Mouse (Mus musculus): ENCODE measurements around the gene Wdfy2. TPM values are rescaled to one million over a fixed set of nuclear protein-coding genes. Genes with fewer than 3 reads are reported as not detected.
A peak's percentile ranks its signal among the peaks of the same experiment; 100 is the strongest.

Wdfy2 gene
- polyA plus RNA-seq, 1 experiment, result 3.3 TPM

- 78% methylated on average over 6 of the region's 6 CpGs for WGBS
- no peak for DNase-seq (ENCODE audit: low read depth, low spot score)
Observed at GRCm38 (mm10) chr14:62915146-62915685, 77.7 kb downstream of the Wdfy2 start.

- 85% methylated on average over 10 of the region's 10 CpGs for WGBS
Observed at GRCm38 (mm10) chr14:62916488-62917034, 79.1 kb downstream of the Wdfy2 start.

GRCm38 (mm10) chr14:62921401-62921800 is 83.9 kb downstream of the Wdfy2 start:
- no peak for DNase-seq (ENCODE audit: low read depth, low spot score)
- 59% methylated on average over 5 of the region's 5 CpGs for WGBS

More at GRCm38 (mm10) chr14:62916488-62917034, 79.1 kb downstream of the Wdfy2 start:
- DNase-seq (ENCODE audit: low read depth, low spot score), result no peak

DNA sequence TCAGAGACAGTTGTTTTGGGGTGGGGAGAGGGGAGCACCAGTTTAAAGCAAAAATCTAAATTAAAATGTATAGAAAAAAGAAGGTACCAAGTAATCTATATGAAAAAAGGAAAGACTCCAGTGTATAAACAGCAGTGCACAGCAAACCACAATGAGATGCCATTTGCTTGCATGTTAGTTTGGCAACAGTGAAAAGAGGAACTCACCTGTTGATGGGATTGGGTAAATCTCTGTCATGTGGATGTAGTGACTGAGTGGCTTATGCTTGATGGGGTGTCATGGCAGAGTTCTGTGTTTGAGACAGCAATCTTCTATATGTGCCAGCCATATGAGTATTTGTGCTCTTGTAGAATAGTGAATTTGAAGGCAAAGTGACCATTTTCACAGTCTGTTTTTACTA is 85.2 kb downstream of the Wdfy2 start:
- DNase-seq (ENCODE audit: low read depth, low spot score), result no peak

DNA sequence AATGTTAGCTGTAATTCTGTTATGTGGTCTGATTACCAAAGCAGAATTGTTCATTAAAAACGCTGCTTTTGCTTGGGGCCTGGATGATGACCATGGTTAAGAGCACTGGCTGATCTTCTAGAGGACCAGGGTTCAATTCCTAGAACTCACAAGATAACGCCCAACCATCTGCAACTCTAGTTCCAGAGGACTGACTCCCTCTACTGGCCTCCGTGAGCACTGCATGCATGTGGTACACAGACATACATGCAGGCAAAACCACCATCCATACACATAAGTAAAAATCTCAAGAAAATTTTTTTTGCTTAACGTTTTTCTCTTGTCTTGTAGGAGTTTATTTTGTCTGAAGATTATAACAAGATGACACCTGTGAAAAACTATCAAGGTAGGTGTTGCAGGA is 87.3 kb downstream of the Wdfy2 start:
- no peak for DNase-seq (ENCODE audit: low read depth, low spot score)
- WGBS, result 87% methylated on average over 4 of the region's 4 CpGs

GRCm38 (mm10) chr14:62928101-62928541 is 90.6 kb downstream of the Wdfy2 start:
- 64% methylated on average over 5 of the region's 5 CpGs for WGBS
- DNase-seq (ENCODE audit: low read depth, low spot score), result no peak

GRCm38 (mm10) chr14:62935361-62935760 is 97.9 kb downstream of the Wdfy2 start:
- WGBS, result 90% methylated on average over 9 of the region's 9 CpGs
- no peak for DNase-seq (ENCODE audit: low read depth, low spot score)

DNA sequence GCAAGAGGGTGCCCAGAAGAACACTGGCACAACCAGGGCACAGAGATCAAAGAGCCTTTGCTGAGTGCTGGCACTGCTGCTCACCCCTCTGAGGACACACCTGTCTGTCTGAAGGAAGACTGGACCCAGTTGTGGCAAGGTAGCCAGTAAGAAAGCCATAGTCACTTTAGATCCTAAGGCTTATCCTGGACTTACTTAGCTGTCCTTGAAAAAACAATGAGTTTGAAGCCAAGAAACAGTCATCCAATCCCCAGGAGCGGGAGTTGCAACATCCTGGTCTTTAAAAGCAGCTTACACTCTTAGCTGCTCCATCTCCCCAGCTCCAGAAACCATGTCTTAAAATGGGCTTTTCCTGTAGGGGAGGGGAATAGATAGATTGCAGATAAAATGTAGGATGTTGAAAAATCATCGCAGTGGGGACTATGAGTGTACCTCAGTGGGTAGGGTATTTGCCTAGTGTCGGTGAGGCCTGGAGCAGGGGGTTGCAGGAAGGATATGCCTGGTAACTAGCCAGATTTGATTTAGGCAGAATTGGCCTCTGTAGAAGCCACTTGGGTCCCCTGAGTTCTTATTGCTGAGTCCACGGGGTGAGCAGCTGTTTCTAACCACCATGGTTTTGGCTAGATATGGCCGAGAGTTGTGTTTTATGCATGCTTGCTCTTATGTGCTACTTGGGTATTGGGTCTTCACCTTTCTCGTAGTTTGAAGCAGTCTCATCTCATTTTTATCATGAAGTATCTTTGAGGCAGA is 99.3 kb downstream of the Wdfy2 start:
- 87% methylated on average over 6 of the region's 6 CpGs for WGBS
- no peak for DNase-seq (ENCODE audit: low read depth, low spot score)

DNA sequence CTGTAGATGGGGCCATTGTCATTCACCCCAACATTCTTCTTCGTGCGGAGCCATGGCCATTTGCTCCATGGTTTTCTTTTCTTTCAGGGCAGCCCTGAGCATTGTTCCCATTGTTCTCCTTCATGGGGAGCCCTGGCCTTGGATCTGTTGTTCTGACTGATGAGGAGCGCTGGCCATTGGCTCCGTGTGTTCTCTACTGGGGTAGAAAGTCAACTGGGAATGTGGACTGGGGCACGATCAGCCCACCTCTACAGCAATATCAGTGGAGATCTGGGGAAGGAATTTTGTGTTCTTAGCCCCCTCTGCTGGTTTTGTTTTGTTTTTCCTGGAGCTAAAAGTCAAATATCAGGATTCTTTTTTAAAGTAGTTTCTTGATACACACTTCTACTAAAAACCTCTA is 100.2 kb downstream of the Wdfy2 start:
- 70% methylated on average over 5 of the region's 5 CpGs for WGBS
- DNase-seq (ENCODE audit: low read depth, low spot score), result no peak

DNA sequence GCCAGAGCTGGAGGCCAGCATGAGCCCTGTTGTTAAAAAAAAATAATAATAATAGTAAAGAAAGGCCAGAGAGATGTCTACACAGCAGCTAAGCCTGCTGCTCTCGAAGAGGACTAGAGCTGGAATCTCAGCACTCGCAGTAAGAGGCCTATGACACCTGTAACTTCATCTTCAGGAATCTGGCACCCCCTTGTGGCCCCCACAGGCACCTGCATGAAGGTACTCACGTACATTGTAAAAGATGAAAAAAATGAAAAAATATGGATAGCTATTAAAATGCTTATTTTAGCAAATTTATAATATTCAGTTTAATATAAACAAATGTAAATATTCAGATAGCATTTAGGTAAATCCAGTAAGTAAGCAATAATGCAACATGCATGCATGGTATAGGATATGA is 102.0 kb downstream of the Wdfy2 start:
- 96% methylated on average over 3 of the region's 3 CpGs for WGBS
- DNase-seq (ENCODE audit: low read depth, low spot score), result no peak

DNA sequence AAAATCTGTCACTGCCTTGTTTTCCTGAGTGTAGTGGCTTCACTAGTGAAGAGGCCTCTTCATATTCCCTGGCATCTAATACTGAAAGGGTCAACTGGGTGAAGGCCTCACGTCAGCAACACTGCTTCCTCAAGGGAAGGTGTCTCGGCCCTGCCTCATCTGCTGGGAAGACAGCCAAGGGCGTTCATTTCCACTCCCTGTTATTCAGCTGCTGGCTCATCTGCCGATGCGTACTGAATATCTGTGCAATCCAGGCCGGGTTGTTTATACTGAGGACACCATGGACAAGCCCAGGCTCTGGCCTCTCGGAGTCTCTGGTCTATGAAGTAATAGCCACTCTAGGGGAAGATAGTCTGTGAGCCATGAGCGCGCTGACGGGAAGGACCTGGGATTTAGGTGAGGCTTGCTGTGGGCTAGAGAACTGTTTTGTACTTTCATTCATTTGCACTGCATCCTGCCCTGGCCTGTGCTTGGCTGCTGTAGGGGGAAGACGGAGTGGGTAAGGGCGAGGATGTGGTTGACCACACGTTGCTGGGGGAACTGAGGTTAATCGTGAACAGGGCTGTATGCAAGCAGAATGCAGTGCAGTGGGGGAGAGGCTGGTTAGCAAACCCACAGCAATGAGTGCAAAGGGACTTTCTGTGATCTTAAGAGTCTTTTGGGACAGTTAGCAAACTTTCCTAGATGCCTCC is 103.1 kb downstream of the Wdfy2 start:
- no peak for DNase-seq (ENCODE audit: low read depth, low spot score)
- WGBS, result 45% methylated on average over 14 of the region's 14 CpGs

- 97% methylated on average over 3 of the region's 3 CpGs for WGBS
- no peak for DNase-seq (ENCODE audit: low read depth, low spot score)
Observed at GRCm38 (mm10) chr14:62946794-62947193, 109.3 kb downstream of the Wdfy2 start.

- DNase-seq (ENCODE audit: low read depth, low spot score), result no peak
- WGBS, result 85% methylated on average over 9 of the region's 9 CpGs
Observed at GRCm38 (mm10) chr14:62956091-62956490, 118.6 kb downstream of the Wdfy2 start.

DNA sequence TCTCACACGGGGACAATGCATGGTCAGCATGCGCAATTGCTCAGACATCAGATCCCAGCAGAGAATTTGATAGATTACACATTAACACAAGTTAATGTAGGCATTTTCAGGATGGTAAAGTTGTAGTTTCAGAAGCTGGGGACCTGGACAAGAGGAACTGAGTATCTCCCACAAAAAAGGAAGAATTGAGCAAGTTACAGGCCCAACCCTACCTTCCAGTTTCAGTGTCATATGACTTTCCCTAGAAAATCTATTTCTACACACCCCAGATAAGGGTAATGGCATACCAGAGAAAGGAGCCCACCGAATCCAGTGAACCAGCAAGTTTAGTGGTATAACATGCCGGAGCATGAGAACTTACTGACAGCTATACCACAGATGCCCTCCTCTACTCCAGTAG is 126.2 kb downstream of the Wdfy2 start:
- no peak for DNase-seq (ENCODE audit: low read depth, low spot score)
- 85% methylated on average over 4 of the region's 4 CpGs for WGBS

GRCm38 (mm10) chr14:62965342-62965741 is 127.9 kb downstream of the Wdfy2 start:
- 79% methylated on average over 5 of the region's 5 CpGs for WGBS

GRCm38 (mm10) chr14:62965811-62966520 is 128.5 kb downstream of the Wdfy2 start:
- no peak for DNase-seq (ENCODE audit: low read depth, low spot score)
- WGBS, result 14% methylated on average over 15 of the region's 15 CpGs

More at GRCm38 (mm10) chr14:62965342-62965741, 127.9 kb downstream of the Wdfy2 start:
- DNase-seq (ENCODE audit: low read depth, low spot score), result no peak

DNA sequence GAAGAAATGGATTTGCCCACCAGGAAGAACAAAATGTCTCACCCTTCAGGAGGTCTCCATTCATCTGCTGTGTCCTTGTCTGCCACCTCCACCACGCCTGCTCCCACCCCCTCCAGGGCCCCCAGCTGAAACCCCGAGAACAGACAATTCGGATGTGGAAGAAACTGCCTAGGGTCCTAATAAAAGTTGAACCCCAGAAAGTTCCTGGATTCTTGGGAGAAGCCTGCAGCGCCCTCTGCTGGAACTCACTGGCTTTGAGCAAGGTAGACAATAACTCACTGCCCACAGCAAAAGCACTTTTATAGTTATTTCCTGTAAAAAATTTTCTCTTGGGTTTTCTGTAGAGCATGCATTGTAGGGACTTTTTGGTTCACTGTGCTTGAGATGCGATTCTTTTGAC is 137.6 kb downstream of the Wdfy2 start:
- peak; percentile 14 for DNase-seq (ENCODE audit: low read depth, low spot score)
- WGBS, result 9% methylated on average over 5 of the region's 5 CpGs

- 71% methylated on average over 1 of the region's 1 CpGs for WGBS
- no peak for DNase-seq (ENCODE audit: low read depth, low spot score)
Observed at GRCm38 (mm10) chr14:62979815-62980214, 142.3 kb downstream of the Wdfy2 start.

DNA sequence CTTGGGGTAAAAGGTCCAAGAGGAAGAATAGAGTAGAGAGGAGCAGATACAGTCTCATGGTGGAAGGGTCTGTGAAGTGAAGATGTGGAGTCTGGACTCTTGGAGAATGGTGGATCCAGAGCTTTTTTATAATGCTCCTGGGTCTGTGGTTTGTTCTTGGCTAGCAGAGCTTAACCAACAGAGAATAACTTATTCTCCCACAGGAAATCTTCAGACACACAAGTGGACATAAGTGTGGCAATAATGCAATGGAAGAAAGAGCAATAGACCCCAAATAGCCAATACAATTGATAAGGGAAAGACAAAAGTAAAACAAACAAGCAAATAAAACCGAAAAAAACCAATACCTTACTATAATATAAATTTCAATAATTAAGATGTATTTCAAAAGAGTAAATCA is 146.9 kb downstream of the Wdfy2 start, which contains the start of gene Defb48:
TSS of gene Defb48 (minus strand) at position 101 of the 400 bp plus-strand sequence.
- DNase-seq (ENCODE audit: low read depth, low spot score), result no peak
- WGBS, result 72% methylated on average over 1 of the region's 1 CpGs

GRCm38 (mm10) chr14:62991271-62991670 is 153.8 kb downstream of the Wdfy2 start:
- no peak for DNase-seq (ENCODE audit: low read depth, low spot score)
- 72% methylated on average over 3 of the region's 3 CpGs for WGBS

Data from large intestine, adult 2 months (tissue).